Mouse (Mus musculus) midbrain, embryonic 14.5 days (tissue): ENCODE data around the gene Trnp1. TPM values are rescaled to one million over a fixed set of nuclear protein-coding genes. Genes with fewer than 3 reads are reported as not detected.
"Not testable (repeated sequence)": the region's sequence is repeated elsewhere in the genome, so short reads cannot be mapped to it uniquely, and the experiment has no call there.

Experiments used
- ATAC-seq: fragments of 200-750 bp; cut with Nextera tagmentation; 2 replicates; pipeline ENCODE4 v1.8.0; 2017; ENCODE audit warnings: moderate number of reproducible peaks, moderate library complexity; ENCODE audit not compliant: low FRiP score, low TSS enrichment
- DNase-seq: peaks from one replicate; pipeline ENCODE4 v3.0.0-alpha.2; 2015
- H3K27ac ChIP-seq: fragments of 300-500 bp; sonication (generic); replicated peaks from 2 replicates; pipeline ENCODE4 v1.5.1; 2014; ENCODE audit warnings: mild to moderate bottlenecking, low read depth, low read length, moderate library complexity
- H3K27me3 ChIP-seq: fragments of 300-500 bp; sonication (generic); 2 replicates; pipeline ENCODE4 v1.6.1; 2014; ENCODE audit warnings: low read length, control low read depth, mixed read lengths; ENCODE audit not compliant: control insufficient read depth, insufficient read depth
- H3K36me3 ChIP-seq: fragments of 300-500 bp; sonication (generic); 2 replicates; pipeline ENCODE4 v1.6.1; 2014; ENCODE audit warnings: low read length, control low read depth; ENCODE audit not compliant: control insufficient read depth, insufficient read depth
- H3K4me1 ChIP-seq: fragments of 300-500 bp; sonication (generic); 2 replicates; pipeline ENCODE4 v1.6.1; 2014; ENCODE audit warnings: mild to moderate bottlenecking, antibody characterized with exemption, low read length, control low read depth; ENCODE audit not compliant: control insufficient read depth, insufficient read depth
- H3K4me2 ChIP-seq: fragments of 300-500 bp; sonication (generic); 2 replicates; pipeline ENCODE4 v1.6.1; 2014; ENCODE audit warnings: mild to moderate bottlenecking, low read length, moderate library complexity
- H3K4me3 ChIP-seq: fragments of 300-500 bp; sonication (generic); replicated peaks from 2 replicates; pipeline ENCODE4 v1.5.1; 2014; ENCODE audit warnings: low read depth, low read length
- H3K9ac ChIP-seq: fragments of 300-500 bp; sonication (generic); replicated peaks from 2 replicates; pipeline ENCODE4 v1.6.1; 2014; ENCODE audit warnings: mild to moderate bottlenecking, low read length, moderate library complexity
- H3K9me3 ChIP-seq: fragments of 300-500 bp; sonication (generic); 2 replicates; pipeline ENCODE4 v1.6.1; 2016; ENCODE audit warnings: low read length, control low read depth, mixed read lengths; ENCODE audit not compliant: control insufficient read depth
- WGBS: fragments of 180-500 bp; shearing (Covaris S2); extraction: QIAGEN DNeasy Blood & Tissue Kit; methylation state at CpG from one replicate; pipeline ENCODE4 v1.1.7; 2014; 5-methylcytosine and 5-hydroxymethylcytosine counted together
- polyA plus RNA-seq: library from polyadenylated mRNA; unstranded; fragments of >200 nt; fragmentation: Nextera tagmentation; extraction: Ambion mirVana; gene quantifications from 2 replicates; pipeline ENCODE4 v1.2.1, GENCODE M21; 2014

The Trnp1 gene
- polyA plus RNA-seq, 1 experiment from 2014 or later = 5.5 TPM

GRCm38 (mm10) chr4:133518601-133519368 is 20.4 kb upstream of the Trnp1 start, which contains the start of gene Kdf1:
Gene Kdf1, plus strand, starts transcription at chr4:133518963.
- Histone ChIP-seq H3K4me1 (no peaks in the 10 kb centered on the region), H3K27ac (no peak within 1 kb of the TSS)

GRCm38 (mm10) chr4:133512972-133513371 is 14.6 kb upstream of the Trnp1 start:
- no peak overlapping the region for H3K4me3 ChIP-seq
- no peak overlapping the region for H3K27ac ChIP-seq
- no peaks in the 10 kb centered on the region for H3K4me1 ChIP-seq
- H3K36me3 ChIP-seq = no peaks in the 10 kb centered on the region
- no peak overlapping the region for H3K4me2 ChIP-seq
- DNase-seq (peak; percentile 86), ATAC-seq (no peak)
- no peaks in the 10 kb centered on the region for H3K9me3 ChIP-seq
- 13% methylated on average over 8 of the region's 8 CpGs for WGBS
- peaks cover 10% of the 10 kb centered on the region; the same call in 1 of the 2 replicates for H3K27me3 ChIP-seq
- H3K9ac ChIP-seq = no peak overlapping the region

More at GRCm38 (mm10) chr4:133518601-133519368, 20.4 kb upstream of the Trnp1 start, which contains the start of gene Kdf1:
- H3K4me3 ChIP-seq = peak within 1 kb of the TSS; percentile 18
- no peaks in the 10 kb centered on the region for H3K36me3 ChIP-seq
- H3K27me3 ChIP-seq = peaks cover 38% of the 10 kb centered on the region
- no peak within 1 kb of the TSS; the same call in 1 of the 2 replicates for H3K9ac ChIP-seq
- DNase-seq (no peak), ATAC-seq (no peak)
- 4% methylated on average over 65 of the region's 69 CpGs for WGBS
- no peaks in the 10 kb centered on the region for H3K9me3 ChIP-seq
- peak within 1 kb of the TSS; percentile 25 for H3K4me2 ChIP-seq

GRCm38 (mm10) chr4:133512511-133512910 is 14.2 kb upstream of the Trnp1 start:
- not testable (repeated sequence) for H3K36me3 ChIP-seq, H3K27ac ChIP-seq, H3K4me3 ChIP-seq, ATAC-seq, H3K4me1 ChIP-seq, H3K4me2 ChIP-seq, H3K9ac ChIP-seq, H3K27me3 ChIP-seq, DNase-seq, H3K9me3 ChIP-seq
- 61% methylated on average over 4 of the region's 5 CpGs for WGBS

GRCm38 (mm10) chr4:133511050-133511449 is 12.7 kb upstream of the Trnp1 start:
- H3K4me1 ChIP-seq = no peaks in the 10 kb centered on the region
- no peaks in the 10 kb centered on the region for H3K9me3 ChIP-seq
- no peak overlapping the region for H3K4me2 ChIP-seq
- no peak overlapping the region for H3K4me3 ChIP-seq
- no peaks in the 10 kb centered on the region for H3K36me3 ChIP-seq
- 84% methylated on average over 5 of the region's 5 CpGs for WGBS
- H3K9ac ChIP-seq = no peak overlapping the region
- DNase-seq (no peak), ATAC-seq (no peak)
- H3K27ac ChIP-seq = no peak overlapping the region
- H3K27me3 ChIP-seq = no peaks in the 10 kb centered on the region

- Histone ChIP-seq H3K4me2 (no peak overlapping the region), H3K4me3 (no peak overlapping the region), H3K9ac (no peak overlapping the region), H3K36me3 (no peaks in the 10 kb centered on the region), H3K27me3 (no peaks in the 10 kb centered on the region), H3K9me3 (no peaks in the 10 kb centered on the region), H3K27ac (no peak overlapping the region), H3K4me1 (no peaks in the 10 kb centered on the region)
- WGBS = 80% methylated on average over 7 of the region's 7 CpGs
- ATAC-seq (no peak), DNase-seq (no peak)
Measured at GRCm38 (mm10) chr4:133508990-133509389, 10.6 kb upstream of the Trnp1 start.

GRCm38 (mm10) chr4:133506573-133506972 is 8.2 kb upstream of the Trnp1 start:
- H3K4me3 ChIP-seq = no peak overlapping the region
- H3K27ac ChIP-seq = no peak overlapping the region
- H3K4me1 ChIP-seq = no peaks in the 10 kb centered on the region
- no peaks in the 10 kb centered on the region for H3K9me3 ChIP-seq
- no peak overlapping the region for H3K4me2 ChIP-seq
- 78% methylated on average over 5 of the region's 5 CpGs for WGBS
- no peaks in the 10 kb centered on the region for H3K36me3 ChIP-seq
- no peak for ATAC-seq
- H3K27me3 ChIP-seq = no peaks in the 10 kb centered on the region
- no peak overlapping the region for H3K9ac ChIP-seq
- DNase-seq = no peak

- H3K27me3 ChIP-seq = peaks cover 8% of the 10 kb centered on the region
- no peak overlapping the region for H3K27ac ChIP-seq
- H3K4me3 ChIP-seq = no peak overlapping the region
- ATAC-seq (no peak), DNase-seq (no peak)
- no peak overlapping the region for H3K9ac ChIP-seq
- no peaks in the 10 kb centered on the region for H3K4me1 ChIP-seq
- H3K9me3 ChIP-seq = no peaks in the 10 kb centered on the region
- H3K36me3 ChIP-seq = no peaks in the 10 kb centered on the region
- 71% methylated on average over 9 of the region's 9 CpGs for WGBS
- H3K4me2 ChIP-seq = no peak overlapping the region
Measured at GRCm38 (mm10) chr4:133504755-133505485, 6.6 kb upstream of the Trnp1 start.

- Histone ChIP-seq H3K9ac (no peak overlapping the region), H3K27ac (no peak overlapping the region), H3K4me2 (no peak overlapping the region), H3K9me3 (no peaks in the 10 kb centered on the region), H3K4me1 (no peaks in the 10 kb centered on the region), H3K4me3 (no peak overlapping the region), H3K36me3 (no peaks in the 10 kb centered on the region), H3K27me3 (peaks cover 14% of the 10 kb centered on the region)
- ATAC-seq = no peak
- DNase-seq = no peak
- WGBS = 45% methylated on average over 5 of the region's 5 CpGs
Measured at GRCm38 (mm10) chr4:133504300-133504699, 6.0 kb upstream of the Trnp1 start.
